Mouse (Mus musculus) limb, embryonic 12.5 days (tissue): ENCODE results near the gene Fam50b. TPM values are rescaled to one million over a fixed set of nuclear protein-coding genes. Genes with fewer than 3 reads are reported as not detected.
A peak's percentile ranks its signal among the peaks of the same experiment; 100 is the strongest.

Experiments used
- ATAC-seq: fragments of 200-750 bp; cut with Nextera tagmentation; 2 replicates; pipeline ENCODE4 v1.8.0; 2017; ENCODE audit warnings: low read depth, moderate TSS enrichment; ENCODE audit not compliant: insufficient number of reproducible peaks, insufficient read depth, low FRiP score, low TSS enrichment
- H3K27ac ChIP-seq: fragments of 300-500 bp; sonication (generic); 2 replicates; pipeline ENCODE4 v1.5.1; 2016; ENCODE audit warnings: mild to moderate bottlenecking, moderate library complexity
- H3K27me3 ChIP-seq: fragments of 300-500 bp; sonication (generic); 2 replicates; pipeline ENCODE4 v1.6.1; 2016; ENCODE audit warnings: mild to moderate bottlenecking, moderate library complexity
- H3K36me3 ChIP-seq: fragments of 300-500 bp; sonication (generic); 2 replicates; pipeline ENCODE4 v1.6.1; 2016; ENCODE audit warnings: mild to moderate bottlenecking, moderate library complexity
- H3K4me1 ChIP-seq: fragments of 300-500 bp; sonication (generic); replicated peaks from 2 replicates; pipeline ENCODE4 v1.6.1; 2016
- H3K4me2 ChIP-seq: fragments of 300-500 bp; sonication (generic); 2 replicates; pipeline ENCODE4 v1.6.1; 2016; ENCODE audit warnings: mild to moderate bottlenecking, moderate library complexity
- H3K4me3 ChIP-seq: fragments of 300-500 bp; sonication (generic); replicated peaks from 2 replicates; pipeline ENCODE4 v1.5.1; 2016; ENCODE audit warnings: mild to moderate bottlenecking
- H3K9ac ChIP-seq: fragments of 300-500 bp; sonication (generic); replicated peaks from 2 replicates; pipeline ENCODE4 v1.6.1; 2016; ENCODE audit warnings: mild to moderate bottlenecking, moderate library complexity
- H3K9me3 ChIP-seq: fragments of 300-500 bp; sonication (generic); 2 replicates; pipeline ENCODE4 v1.6.1; 2016; ENCODE audit warnings: mild to moderate bottlenecking, moderate library complexity
- WGBS: fragments of 180-500 bp; shearing (Covaris S2); methylation state at CpG from one replicate; pipeline ENCODE4 v1.1.7; 2016; 5-methylcytosine and 5-hydroxymethylcytosine counted together
- polyA plus RNA-seq: library from polyadenylated mRNA; unstranded; fragments of >200 nt; fragmentation: Nextera tagmentation; extraction: Ambion mirVana; gene quantifications from 2 replicates; pipeline ENCODE4 v1.2.1, GENCODE M21; 2016

Fam50b gene
- polyA plus RNA-seq, 1 experiment from 2014 or later, result not detected

- Histone ChIP-seq H3K27ac (no peak overlapping the region), H3K36me3 (no peaks in the 10 kb centered on the region), H3K4me2 (no peak overlapping the region), H3K27me3 (no peaks in the 10 kb centered on the region), H3K4me1 (0 out of 2 replicates have a peak, but pooled peaks cover 4% of the 10 kb centered on the region), H3K9ac (no peak overlapping the region), H3K9me3 (0 out of 2 replicates have a peak, but pooled peaks cover 3% of the 10 kb centered on the region), H3K4me3 (no peak overlapping the region)
- ATAC-seq, result no peak
- WGBS, result 88% methylated on average over 1 of the region's 1 CpGs
Measured at GRCm38 (mm10) chr13:34738699-34738973, 4.0 kb downstream of the Fam50b start.

- WGBS, result 59% methylated on average over 3 of the region's 3 CpGs
- Histone ChIP-seq H3K4me3 (no peak overlapping the region), H3K27me3 (no peaks in the 10 kb centered on the region), H3K36me3 (no peaks in the 10 kb centered on the region), H3K27ac (no peak overlapping the region), H3K4me2 (no peak overlapping the region), H3K4me1 (0 out of 2 replicates have a peak, but pooled peaks cover 4% of the 10 kb centered on the region), H3K9me3 (0 out of 2 replicates have a peak, but pooled peaks cover 3% of the 10 kb centered on the region), H3K9ac (no peak overlapping the region)
- no peak for ATAC-seq
Measured at GRCm38 (mm10) chr13:34739071-34739470, 4.4 kb downstream of the Fam50b start.

GRCm38 (mm10) chr13:34741254-34741653, 6.6 kb downstream of the Fam50b start:
- no peak overlapping the region for H3K9ac ChIP-seq
- no peak overlapping the region for H3K4me3 ChIP-seq
- H3K4me2 ChIP-seq, result no peak overlapping the region
- H3K27me3 ChIP-seq, result no peaks in the 10 kb centered on the region
- 0 out of 2 replicates have a peak, but pooled peaks cover 3% of the 10 kb centered on the region for H3K9me3 ChIP-seq
- no peaks in the 10 kb centered on the region for H3K36me3 ChIP-seq
- no peak for ATAC-seq
- 86% methylated on average over 9 of the region's 9 CpGs for WGBS
- no peak overlapping the region for H3K27ac ChIP-seq
- no peaks in the 10 kb centered on the region for H3K4me1 ChIP-seq

GRCm38 (mm10) chr13:34741813-34742568, 7.3 kb downstream of the Fam50b start:
- Histone ChIP-seq H3K4me2 (no peak overlapping the region), H3K27ac (no peak overlapping the region), H3K9me3 (0 out of 2 replicates have a peak, but pooled peaks cover 3% of the 10 kb centered on the region), H3K36me3 (no peaks in the 10 kb centered on the region), H3K9ac (no peak overlapping the region), H3K4me3 (no peak overlapping the region), H3K27me3 (no peaks in the 10 kb centered on the region), H3K4me1 (no peaks in the 10 kb centered on the region)
- 66% methylated on average over 3 of the region's 3 CpGs for WGBS
- no peak for ATAC-seq

GRCm38 (mm10) chr13:34746811-34747210, 12.2 kb downstream of the Fam50b start:
- no peak overlapping the region for H3K4me2 ChIP-seq
- H3K36me3 ChIP-seq, result no peaks in the 10 kb centered on the region
- no peak for ATAC-seq
- no peak overlapping the region for H3K27ac ChIP-seq
- H3K27me3 ChIP-seq, result no peaks in the 10 kb centered on the region
- WGBS, result 92% methylated on average over 34 of the region's 34 CpGs
- no peaks in the 10 kb centered on the region for H3K4me1 ChIP-seq
- H3K9ac ChIP-seq, result no peak overlapping the region
- no peaks in the 10 kb centered on the region for H3K9me3 ChIP-seq
- no peak overlapping the region for H3K4me3 ChIP-seq

- Histone ChIP-seq H3K4me3 (no peak overlapping the region), H3K4me2 (no peak overlapping the region), H3K4me1 (no peaks in the 10 kb centered on the region), H3K9ac (no peak overlapping the region), H3K27ac (no peak overlapping the region), H3K27me3 (no peaks in the 10 kb centered on the region), H3K9me3 (no peaks in the 10 kb centered on the region), H3K36me3 (no peaks in the 10 kb centered on the region)
- no peak for ATAC-seq
- 68% methylated on average over 3 of the region's 3 CpGs for WGBS
Measured at GRCm38 (mm10) chr13:34748530-34748929, 13.9 kb downstream of the Fam50b start.

- H3K9me3 ChIP-seq, result no peaks in the 10 kb centered on the region
- H3K27ac ChIP-seq, result no peak overlapping the region
- no peaks in the 10 kb centered on the region for H3K36me3 ChIP-seq
- H3K4me1 ChIP-seq, result peaks cover 34% of the 10 kb centered on the region
- H3K27me3 ChIP-seq, result no peaks in the 10 kb centered on the region
- no peak overlapping the region for H3K9ac ChIP-seq
- ATAC-seq, result no peak
- 94% methylated on average over 9 of the region's 9 CpGs for WGBS
- H3K4me2 ChIP-seq, result no peak overlapping the region
- H3K4me3 ChIP-seq, result no peak overlapping the region
Measured at GRCm38 (mm10) chr13:34759202-34759601, 24.6 kb downstream of the Fam50b start.

- H3K4me3 ChIP-seq, result no peak overlapping the region
- H3K27ac ChIP-seq, result peak overlapping the region; percentile 64; the same call in 1 of the 2 replicates
- no peaks in the 10 kb centered on the region for H3K9me3 ChIP-seq
- ATAC-seq, result no peak
- H3K4me2 ChIP-seq, result peak overlapping the region; percentile 26
- no peaks in the 10 kb centered on the region for H3K27me3 ChIP-seq
- peaks cover 34% of the 10 kb centered on the region for H3K4me1 ChIP-seq
- H3K36me3 ChIP-seq, result no peaks in the 10 kb centered on the region
- no peak overlapping the region for H3K9ac ChIP-seq
- 12% methylated on average over 7 of the region's 7 CpGs for WGBS
Measured at GRCm38 (mm10) chr13:34760518-34761287, 26.1 kb downstream of the Fam50b start.

GRCm38 (mm10) chr13:34762136-34762535, 27.5 kb downstream of the Fam50b start:
- Histone ChIP-seq H3K9me3 (no peaks in the 10 kb centered on the region), H3K27ac (no peak overlapping the region), H3K36me3 (no peaks in the 10 kb centered on the region), H3K9ac (no peak overlapping the region), H3K27me3 (no peaks in the 10 kb centered on the region), H3K4me1 (peaks cover 34% of the 10 kb centered on the region), H3K4me3 (no peak overlapping the region), H3K4me2 (no peak overlapping the region)
- no peak for ATAC-seq
- WGBS, result 70% methylated on average over 5 of the region's 5 CpGs

GRCm38 (mm10) chr13:34762865-34763264, 28.2 kb downstream of the Fam50b start:
- 58% methylated on average over 4 of the region's 4 CpGs for WGBS
- no peak for ATAC-seq

GRCm38 (mm10) chr13:34765269-34765668, 30.6 kb downstream of the Fam50b start:
- H3K4me1 ChIP-seq, result peaks cover 18% of the 10 kb centered on the region
- WGBS, result 83% methylated on average over 5 of the region's 5 CpGs
- H3K9ac ChIP-seq, result no peak overlapping the region
- no peak overlapping the region for H3K4me3 ChIP-seq
- ATAC-seq, result no peak
- H3K27ac ChIP-seq, result no peak overlapping the region
- H3K4me2 ChIP-seq, result no peak overlapping the region
- no peaks in the 10 kb centered on the region for H3K27me3 ChIP-seq
- no peaks in the 10 kb centered on the region for H3K9me3 ChIP-seq
- H3K36me3 ChIP-seq, result no peaks in the 10 kb centered on the region

More at GRCm38 (mm10) chr13:34762865-34763264, 28.2 kb downstream of the Fam50b start:
- H3K36me3 ChIP-seq, result no peaks in the 10 kb centered on the region
- H3K9me3 ChIP-seq, result no peaks in the 10 kb centered on the region
- H3K4me2 ChIP-seq, result no peak overlapping the region
- no peak overlapping the region for H3K9ac ChIP-seq
- no peak overlapping the region for H3K27ac ChIP-seq
- H3K4me1 ChIP-seq, result peaks cover 32% of the 10 kb centered on the region
- no peak overlapping the region for H3K4me3 ChIP-seq
- H3K27me3 ChIP-seq, result no peaks in the 10 kb centered on the region
